ENCODE assay signal across 8 mouse cellular contexts in genomic region chr2:85037047-85038026, GRCm38 (mm10). TPM values are rescaled to one million over a fixed set of nuclear protein-coding genes. Genes with fewer than 3 reads are reported as not detected.
DNase-seq lines count a peak whose midpoint lies in the region; ATAC-seq lines count a peak whose summit lies in the region.

Ssrp1 (plus strand) TSS chr2:85037234.
P2rx3 (minus strand) TSS chr2:85037462.

- intact Hi-C loops in left cerebral cortex, postnatal 25 days (cut with DNase I) = loop anchor here (1.0 to 10.0 kb wide), 3 partner anchors 11 to 303 kb away; partner anchors contain the start of genes Timm10, Tnks1bp1 and Ypel4

- ATAC-seq in inflammation-experienced regulatory T-cells, adult 6 months = peak; percentile 94

- peak; percentile 84 to 86 for DNase-seq in adrenal gland, adult 18-20 months (ENCODE audit: low spot score in 2 of 2)
- DNase-seq in embryo, embryonic 10 days (ENCODE audit: low spot score) = peak; percentile 98
- peak; percentile 84 for DNase-seq in gastrocnemius, postnatal 10 days
- peak; percentile 91 to 96 for DNase-seq in left cerebral cortex, postnatal 25 days (ENCODE audit: low spot score in 2 of 2)
- peak; percentile 95 for DNase-seq in mesoderm, embryonic 11.5 days (ENCODE audit: low read depth, low spot score)
- peak; percentile 90 for DNase-seq in right cerebral cortex, postnatal 25 days
- peak; percentile 82 to 88 for DNase-seq in urinary bladder, postnatal 36 days (ENCODE audit: low spot score in 2 of 2)

RNA-seq across cellular contexts. Expression of gene Ssrp1, which starts in this region (rescaled TPM):
- total RNA-seq in adrenal gland, adult 18-20 months (2021) = 100 to 1,000 TPM in 1 of 2 experiments, 10 to 100 TPM in 1; 96.5 to 122 TPM
- total RNA-seq in gastrocnemius, postnatal 10 days (2021) = 10 to 100 TPM; 50.9 to 66.6 TPM
- 100 to 1,000 TPM; 151 to 189 (median 155) TPM for polyA plus RNA-seq in inflammation-experienced regulatory T-cells, adult 6 months (2017; shearing (Covaris generic))
- total RNA-seq in left cerebral cortex, postnatal 25 days (2021) = 10 to 100 TPM; 93.4 to 99.9 TPM

RNA-seq across cellular contexts. Expression of gene P2rx3, which starts in this region (rescaled TPM):
- under 1 TPM; 0.74 to 0.86 TPM for total RNA-seq in adrenal gland, adult 18-20 months (2021)
- under 1 TPM; 0.88 to 0.92 TPM for total RNA-seq in gastrocnemius, postnatal 10 days (2021)
- 1 to 10 TPM in 1 of 3 experiments, not detected in 2; 1.3 TPM for polyA plus RNA-seq in inflammation-experienced regulatory T-cells, adult 6 months (2017; shearing (Covaris generic))
- 1 to 10 TPM; 2.2 to 2.3 TPM for total RNA-seq in left cerebral cortex, postnatal 25 days (2021)

Comparison
In these comparisons a context has a peak if more than half of its experiments do, and no peak if none do; other contexts are left out.
1. Peak in every context shown above with its lines: DNase-seq and ATAC-seq.